Mouse (Mus musculus): ENCODE results near the gene Ly6g6e.

- TF ChIP-seq CTCF (IDR thresholded peaks at IDR 0.05; ENCODE audit: borderline replicate concordance, extremely low read depth, insufficient read depth, insufficient read length): no peak
- no peak for TF ChIP-seq POLR2A (IDR thresholded peaks at IDR 0.05; ENCODE audit: borderline replicate concordance, extremely low read depth, insufficient read depth, insufficient read length, poor library complexity, severe bottlenecking)
Observed at GRCm38 (mm10) chr17:35074097-35074496, 2.6 kb upstream of the Ly6g6e start.

All from brain, embryonic 14.5 days (tissue).